Comparison of ENCODE assay signal across 14 mouse cellular contexts in genomic region chr16:20756052-20756451, GRCm38 (mm10). TPM values are rescaled to one million over a fixed set of nuclear protein-coding genes. Genes with fewer than 3 reads are reported as not detected.
DNase-seq lines count a peak whose midpoint lies in the region; ATAC-seq and TF ChIP-seq lines count a peak whose summit lies in the region.
"Had no signal": no experiment of that assay in that cellular context is flagged by ENCODE, and none has a peak within 500 bp of the region (broad histone marks: within the 10 kb centered on the region; RNA-seq: fewer than 3 reads in every experiment).

No protein-coding gene starts in this region.

- H3K9ac ChIP-seq in liver, adult 2 months (ENCODE audit: low read depth, low read length), result no peak overlapping the region
- no peak overlapping the region for H3K9ac ChIP-seq in liver, embryonic 11.5 days (ENCODE audit: low read depth, low read length)
- H3K9ac ChIP-seq: limb, embryonic 15.5 days; stomach, embryonic 15.5 days had no signal

- H3K27me3 ChIP-seq in liver, adult 2 months (ENCODE audit: control insufficient read depth, insufficient read depth, low read length), result no peaks in the 10 kb centered on the region
- H3K27me3 ChIP-seq in liver, embryonic 11.5 days (replicated peaks; ENCODE audit: control insufficient read depth, insufficient read depth, low read length), result no peaks in the 10 kb centered on the region
- H3K27me3 ChIP-seq: limb, embryonic 15.5 days; stomach, embryonic 15.5 days had no signal

- H3K27ac ChIP-seq in liver, adult 2 months (replicated peaks; ENCODE audit: insufficient read depth, low read depth, low read length), result no peak overlapping the region
- no peak overlapping the region for H3K27ac ChIP-seq in liver, embryonic 11.5 days (ENCODE audit: low read depth, low read length)
- H3K27ac ChIP-seq: limb, embryonic 15.5 days; stomach, embryonic 15.5 days had no signal

- H3K9me3 ChIP-seq in liver, embryonic 11.5 days (ENCODE audit: control insufficient read depth, low read length), result no peaks in the 10 kb centered on the region
- H3K9me3 ChIP-seq: limb, embryonic 15.5 days; stomach, embryonic 15.5 days had no signal

- ATAC-seq in liver, embryonic 11.5 days (replicated peaks; ENCODE audit: low FRiP score), result no peak
- ATAC-seq: intestine, postnatal 0 days had no signal

- no peaks in the 10 kb centered on the region for H3K36me3 ChIP-seq in liver, adult 2 months (ENCODE audit: control insufficient read depth, insufficient read depth, low read length)
- H3K36me3 ChIP-seq in liver, embryonic 11.5 days (ENCODE audit: control insufficient read depth, insufficient read depth, low read length), result no peaks in the 10 kb centered on the region
- H3K36me3 ChIP-seq: limb, embryonic 15.5 days; stomach, embryonic 15.5 days had no signal

- H3K4me3 ChIP-seq in liver, adult 2 months (ENCODE audit: insufficient read depth, low read depth, low read length), result no peak overlapping the region
- no peak overlapping the region for H3K4me3 ChIP-seq in liver, embryonic 11.5 days (ENCODE audit: low read depth, low read length)
- H3K4me3 ChIP-seq: limb, embryonic 15.5 days; stomach, embryonic 15.5 days had no signal

- no peaks in the 10 kb centered on the region for H3K79me2 ChIP-seq in liver, adult 2 months (ENCODE audit: control insufficient read depth, insufficient read depth, low read length)

- 17% methylated on average over 5 of the region's 5 CpGs for WGBS in liver, adult 2 months
- 85% methylated on average over 5 of the region's 5 CpGs for WGBS in liver, embryonic 11.5 days

- peak; percentile 97 for DNase-seq in liver, adult 2 months (ENCODE audit: extremely low read depth, low read depth, low spot score)
- no peak for DNase-seq in liver, embryonic 11.5 days (ENCODE audit: low spot score)
- DNase-seq in adipocyte (ENCODE audit: low spot score), result peak; percentile 89
- peak; percentile 85 for DNase-seq in gonadal fat pad, adult 2 months (ENCODE audit: low read depth)
- peak; percentile 79 for DNase-seq in lung, postnatal 36 days
- no peak for DNase-seq in left cerebral cortex, adult 9 months (ENCODE audit: low spot score in 2 of 2)
- no peak for DNase-seq in B cell, adult 2 months
- DNase-seq: kidney, postnatal 4 days; thymus, postnatal 4 days had no signal

- TF ChIP-seq POLR2A in liver, adult 2 months (IDR thresholded peaks at IDR 0.05; ENCODE audit: extremely low read depth, insufficient read depth, low read length), result no peak

- TF ChIP-seq CTCF in liver, adult 2 months (IDR thresholded peaks at IDR 0.05; ENCODE audit: low read depth, low read length), result no peak

- H3K4me1 ChIP-seq in liver, adult 2 months (ENCODE audit: control insufficient read depth, insufficient read depth, low read length), result 0 out of 2 replicates have a peak, but pooled peaks cover 2% of the 10 kb centered on the region
- H3K4me1 ChIP-seq in liver, embryonic 11.5 days (replicated peaks; ENCODE audit: control insufficient read depth, insufficient read depth, low read length), result no peaks in the 10 kb centered on the region
- H3K4me1 ChIP-seq: limb, embryonic 15.5 days; stomach, embryonic 15.5 days had no signal

- H3K4me2 ChIP-seq in liver, embryonic 11.5 days, result no peak overlapping the region
- H3K4me2 ChIP-seq: limb, embryonic 15.5 days; stomach, embryonic 15.5 days had no signal

RNA-seq across cellular contexts. Expression of gene Thpo, which starts 21.7 kb away (rescaled TPM):
- total RNA-seq in liver, adult 2 months (2014; rRNA removed), result 1.7 and 2.4 TPM in 2 replicates
- 21.2 and 37.0 TPM in 2 replicates for polyA plus RNA-seq in liver, adult 2 months (2012; rRNA removed)
- 4.1 and 4.3 TPM in 2 replicates for polyA plus RNA-seq in liver, embryonic 11.5 days (2014; fragmentation: Nextera tagmentation; extraction: Ambion mirVana)
- 4.1 and 4.2 TPM in 2 replicates for polyA plus RNA-seq in gonadal fat pad, adult 2 months (2012; rRNA removed)
- total RNA-seq: hematopoietic stem cell, adult 5-6 weeks; neutrophil, adult 5-6 weeks had no signal

RNA-seq across cellular contexts. Expression of gene Chrd, which starts 23.1 kb away (rescaled TPM):
- total RNA-seq in liver, adult 2 months (2014; rRNA removed), result 3.0 and 3.4 TPM in 2 replicates
- 9.9 and 14.1 TPM in 2 replicates for polyA plus RNA-seq in liver, adult 2 months (2012; rRNA removed)
- polyA plus RNA-seq in liver, embryonic 11.5 days (2014; fragmentation: Nextera tagmentation; extraction: Ambion mirVana), result 0.77 and 0.93 TPM in 2 replicates
- 19.8 and 20.2 TPM in 2 replicates for polyA plus RNA-seq in gonadal fat pad, adult 2 months (2012; rRNA removed)
- total RNA-seq: hematopoietic stem cell, adult 5-6 weeks; neutrophil, adult 5-6 weeks had no signal

RNA-seq across cellular contexts. Expression of gene Clcn2, which starts 38.5 kb away (rescaled TPM):
- 29.6 and 30.6 TPM in 2 replicates for total RNA-seq in liver, adult 2 months (2014; rRNA removed)
- polyA plus RNA-seq in liver, adult 2 months (2012; rRNA removed), result 58.6 and 64.0 TPM in 2 replicates
- 14.4 and 15.3 TPM in 2 replicates for polyA plus RNA-seq in liver, embryonic 11.5 days (2014; fragmentation: Nextera tagmentation; extraction: Ambion mirVana)
- 17.3 and 19.3 TPM in 2 replicates for polyA plus RNA-seq in gonadal fat pad, adult 2 months (2012; rRNA removed)

RNA-seq across cellular contexts. Expression of gene Polr2h, which starts 38.6 kb away (rescaled TPM):
- total RNA-seq in liver, adult 2 months (2014; rRNA removed), result 18.1 and 19.2 TPM in 2 replicates
- polyA plus RNA-seq in liver, adult 2 months (2012; rRNA removed), result 9.1 and 9.5 TPM in 2 replicates
- polyA plus RNA-seq in liver, embryonic 11.5 days (2014; fragmentation: Nextera tagmentation; extraction: Ambion mirVana), result 124 and 127 TPM in 2 replicates
- polyA plus RNA-seq in gonadal fat pad, adult 2 months (2012; rRNA removed), result 19.2 and 21.3 TPM in 2 replicates

Comparison
In these comparisons a context has a peak if more than half of its experiments do, and no peak if none do; other contexts are left out.
1. DNase-seq: peak in liver, adult 2 months (single experiment), adipocyte (single experiment), gonadal fat pad, adult 2 months (single experiment) and lung, postnatal 36 days (single experiment); none in liver, embryonic 11.5 days (single experiment), left cerebral cortex, adult 9 months (0 of 2) and B cell, adult 2 months (0 of 2).